Mouse (Mus musculus) midbrain, embryonic 10.5 days (tissue): ENCODE results near the gene Adamts18. TPM values are rescaled to one million over a fixed set of nuclear protein-coding genes. Genes with fewer than 3 reads are reported as not detected.

Experiments
- DNase-seq: peaks from one replicate; pipeline ENCODE4 v3.0.0-alpha.2; 2017; ENCODE audit warnings: low spot score
- H3K27ac ChIP-seq: fragments of 300-500 bp; sonication (generic); replicated peaks from 2 replicates; pipeline ENCODE4 v1.5.1; 2016; ENCODE audit warnings: mild to moderate bottlenecking
- H3K27me3 ChIP-seq: fragments of 300-500 bp; sonication (generic); 2 replicates; pipeline ENCODE4 v1.6.1; 2016; ENCODE audit warnings: low read depth, mild to moderate bottlenecking; ENCODE audit not compliant: poor library complexity, severe bottlenecking
- H3K36me3 ChIP-seq: fragments of 300-500 bp; sonication (generic); 2 replicates; pipeline ENCODE4 v1.6.1; 2016; ENCODE audit warnings: mild to moderate bottlenecking, moderate library complexity
- H3K4me1 ChIP-seq: fragments of 300-500 bp; sonication (generic); 2 replicates; pipeline ENCODE4 v1.6.1; 2016
- H3K4me3 ChIP-seq: fragments of 300-500 bp; sonication (generic); 2 replicates; pipeline ENCODE4 v1.5.1; 2016; ENCODE audit warnings: mild to moderate bottlenecking, moderate library complexity
- H3K9me3 ChIP-seq: fragments of 300-500 bp; sonication (generic); replicated peaks from 2 replicates; pipeline ENCODE4 v1.6.1; 2016; ENCODE audit warnings: mild to moderate bottlenecking
- WGBS: fragments of 180-500 bp; shearing (Covaris S2); methylation state at CpG from one replicate; pipeline ENCODE4 v1.1.7; 2016; 5-methylcytosine and 5-hydroxymethylcytosine counted together
- polyA plus RNA-seq: library from polyadenylated mRNA; unstranded; fragments of >200 nt; fragmentation: Nextera tagmentation; extraction: Ambion mirVana; gene quantifications from 2 replicates; pipeline ENCODE4 v1.2.1, GENCODE M21; 2016

Adamts18 gene
- polyA plus RNA-seq, 1 experiment from 2014 or later, result 1.00 TPM

- DNase-seq, result no peak
- no peaks in the 10 kb centered on the region for H3K9me3 ChIP-seq
- H3K4me3 ChIP-seq, result no peak overlapping the region
- H3K4me1 ChIP-seq, result peaks cover 8% of the 10 kb centered on the region
- 43% methylated on average over 2 of the region's 2 CpGs for WGBS
- H3K27me3 ChIP-seq, result no peaks in the 10 kb centered on the region
- H3K36me3 ChIP-seq, result no peaks in the 10 kb centered on the region
- H3K27ac ChIP-seq, result no peak overlapping the region
Measured at GRCm38 (mm10) chr8:113781554-113781953, 67.0 kb downstream of the Adamts18 start.

GRCm38 (mm10) chr8:113775361-113775760 is 73.2 kb downstream of the Adamts18 start:
- Histone ChIP-seq H3K9me3 (no peaks in the 10 kb centered on the region), H3K27ac (no peak overlapping the region), H3K4me3 (no peak overlapping the region), H3K4me1 (no peaks in the 10 kb centered on the region), H3K36me3 (no peaks in the 10 kb centered on the region), H3K27me3 (no peaks in the 10 kb centered on the region)
- WGBS, result 79% methylated on average over 6 of the region's 6 CpGs
- DNase-seq, result no peak

GRCm38 (mm10) chr8:113768861-113769410 is 79.6 kb downstream of the Adamts18 start:
- no peak for DNase-seq
- H3K9me3 ChIP-seq, result no peaks in the 10 kb centered on the region
- H3K4me3 ChIP-seq, result no peak overlapping the region
- H3K27ac ChIP-seq, result no peak overlapping the region
- peaks cover 9% of the 10 kb centered on the region; the same call in 1 of the 2 replicates for H3K4me1 ChIP-seq
- 43% methylated on average over 8 of the region's 8 CpGs for WGBS
- H3K27me3 ChIP-seq, result no peaks in the 10 kb centered on the region
- no peaks in the 10 kb centered on the region for H3K36me3 ChIP-seq

DNA sequence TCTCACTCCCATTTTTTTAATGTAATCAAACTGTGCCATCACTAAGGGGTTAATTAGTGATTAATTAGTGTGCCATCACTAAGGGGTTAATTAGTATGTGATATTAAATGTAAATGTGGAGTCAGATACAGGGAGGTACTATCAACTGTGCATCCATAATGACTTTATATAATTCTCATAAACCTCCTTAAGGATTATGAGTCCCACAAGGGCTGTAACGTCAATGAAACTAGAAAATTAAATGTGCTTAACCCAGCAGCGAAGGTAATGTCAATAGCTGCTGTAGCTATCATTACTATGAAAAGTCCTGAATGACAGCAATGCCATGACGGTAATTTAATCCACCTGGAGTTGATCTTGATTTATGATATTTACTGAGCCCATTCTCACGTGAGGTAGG is 83.4 kb downstream of the Adamts18 start:
- no peak overlapping the region for H3K27ac ChIP-seq
- DNase-seq, result no peak
- peaks cover 22% of the 10 kb centered on the region for H3K4me1 ChIP-seq
- H3K9me3 ChIP-seq, result no peaks in the 10 kb centered on the region
- no peak overlapping the region for H3K4me3 ChIP-seq
- no peaks in the 10 kb centered on the region for H3K27me3 ChIP-seq
- WGBS, result 93% methylated on average over 4 of the region's 4 CpGs
- no peaks in the 10 kb centered on the region for H3K36me3 ChIP-seq

- Histone ChIP-seq H3K27ac (no peak overlapping the region), H3K4me3 (no peak overlapping the region), H3K27me3 (no peaks in the 10 kb centered on the region), H3K9me3 (no peaks in the 10 kb centered on the region), H3K36me3 (no peaks in the 10 kb centered on the region), H3K4me1 (peaks cover 20% of the 10 kb centered on the region)
- WGBS, result 88% methylated on average over 10 of the region's 10 CpGs
- no peak for DNase-seq
Measured at GRCm38 (mm10) chr8:113763592-113764355, 84.8 kb downstream of the Adamts18 start.

DNA sequence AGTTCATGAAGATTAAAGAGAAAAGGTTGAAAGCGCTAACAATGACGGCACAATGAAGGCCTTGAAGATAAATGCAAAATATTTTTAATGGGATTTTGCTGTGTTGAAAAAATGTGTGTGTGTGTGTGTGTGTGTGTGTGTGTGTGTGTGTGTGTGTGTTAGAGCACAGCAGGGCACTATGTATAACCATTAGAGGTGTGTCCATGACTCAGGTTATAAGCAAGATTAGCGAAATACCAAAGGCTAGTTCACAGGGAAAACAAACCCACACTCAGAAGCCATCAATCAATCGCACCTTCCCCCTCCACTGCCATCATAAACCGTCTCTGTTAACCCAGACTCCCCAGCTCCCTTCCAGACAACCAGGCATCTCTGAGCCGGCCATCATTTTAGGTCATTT is 86.4 kb downstream of the Adamts18 start:
- no peak for DNase-seq
- H3K4me3 ChIP-seq, result no peak overlapping the region
- H3K36me3 ChIP-seq, result no peaks in the 10 kb centered on the region
- no peak overlapping the region for H3K27ac ChIP-seq
- no peaks in the 10 kb centered on the region for H3K9me3 ChIP-seq
- H3K4me1 ChIP-seq, result peaks cover 14% of the 10 kb centered on the region
- no peaks in the 10 kb centered on the region for H3K27me3 ChIP-seq
- 90% methylated on average over 6 of the region's 6 CpGs for WGBS

- H3K9me3 ChIP-seq, result no peaks in the 10 kb centered on the region
- H3K4me1 ChIP-seq, result no peaks in the 10 kb centered on the region
- no peak overlapping the region for H3K27ac ChIP-seq
- H3K36me3 ChIP-seq, result no peaks in the 10 kb centered on the region
- no peak for DNase-seq
- H3K4me3 ChIP-seq, result no peak overlapping the region
- WGBS, result 81% methylated on average over 5 of the region's 5 CpGs
- H3K27me3 ChIP-seq, result no peaks in the 10 kb centered on the region
Measured at GRCm38 (mm10) chr8:113755866-113756265, 92.7 kb downstream of the Adamts18 start.

GRCm38 (mm10) chr8:113753153-113753552 is 95.4 kb downstream of the Adamts18 start:
- no peaks in the 10 kb centered on the region for H3K27me3 ChIP-seq
- no peak overlapping the region for H3K4me3 ChIP-seq
- no peak overlapping the region for H3K27ac ChIP-seq
- H3K9me3 ChIP-seq, result no peaks in the 10 kb centered on the region
- no peak for DNase-seq
- no peaks in the 10 kb centered on the region for H3K36me3 ChIP-seq
- H3K4me1 ChIP-seq, result 0 out of 2 replicates have a peak, but pooled peaks cover 4% of the 10 kb centered on the region
- WGBS, result 85% methylated on average over 2 of the region's 2 CpGs

DNA sequence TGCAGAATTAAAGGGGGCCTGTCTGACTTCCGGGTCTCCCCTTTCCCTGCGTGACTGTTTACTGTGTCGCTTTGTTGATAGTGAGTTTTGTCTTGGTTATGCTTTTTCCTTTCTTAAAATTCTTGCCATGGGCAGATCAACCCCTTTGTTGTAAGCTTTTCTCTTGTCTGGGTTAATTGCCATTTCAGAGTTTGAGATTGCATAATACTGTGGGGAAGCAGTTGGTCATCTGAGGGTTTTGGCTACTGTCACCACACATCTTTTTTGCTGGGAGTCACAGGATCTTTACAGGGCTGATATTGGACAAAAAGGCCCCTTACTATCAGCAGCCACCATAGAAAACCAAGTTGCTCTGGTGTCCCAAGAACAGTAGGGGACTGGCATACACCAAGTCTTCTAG is 96.2 kb downstream of the Adamts18 start:
- WGBS, result 92% methylated on average over 3 of the region's 3 CpGs
- Histone ChIP-seq H3K4me3 (no peak overlapping the region), H3K27ac (no peak overlapping the region), H3K9me3 (no peaks in the 10 kb centered on the region), H3K4me1 (0 out of 2 replicates have a peak, but pooled peaks cover 4% of the 10 kb centered on the region), H3K36me3 (no peaks in the 10 kb centered on the region), H3K27me3 (no peaks in the 10 kb centered on the region)
- DNase-seq, result no peak

DNA sequence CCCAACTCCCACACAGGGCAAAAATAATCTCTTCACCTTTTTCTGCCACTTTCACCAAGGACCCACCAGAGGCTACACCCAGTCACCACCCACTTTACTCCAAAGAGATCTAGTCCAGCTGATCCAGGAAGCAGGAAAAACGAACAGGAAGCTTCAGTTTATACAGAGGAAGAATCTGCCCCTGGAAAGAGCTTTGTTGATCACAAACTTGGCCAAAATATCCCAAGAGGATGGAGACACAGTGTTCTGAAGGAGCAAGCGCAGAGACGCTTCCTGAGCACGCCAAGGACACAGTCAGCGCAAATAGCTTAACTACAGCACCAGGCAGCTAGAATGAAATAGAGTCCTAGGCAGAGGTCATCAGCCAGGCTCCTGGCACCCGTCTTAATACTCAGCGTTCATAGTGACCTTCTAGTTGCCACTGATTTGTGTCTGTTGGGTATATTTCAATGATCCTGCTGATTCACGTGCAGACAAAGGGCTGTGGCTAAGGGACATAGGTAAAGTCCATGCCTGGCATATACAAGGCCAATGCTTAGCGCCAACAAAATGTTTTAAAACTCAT is 113.0 kb downstream of the Adamts18 start:
- 83% methylated on average over 9 of the region's 9 CpGs for WGBS
- Histone ChIP-seq H3K36me3 (no peaks in the 10 kb centered on the region), H3K27ac (no peak overlapping the region)

DNA sequence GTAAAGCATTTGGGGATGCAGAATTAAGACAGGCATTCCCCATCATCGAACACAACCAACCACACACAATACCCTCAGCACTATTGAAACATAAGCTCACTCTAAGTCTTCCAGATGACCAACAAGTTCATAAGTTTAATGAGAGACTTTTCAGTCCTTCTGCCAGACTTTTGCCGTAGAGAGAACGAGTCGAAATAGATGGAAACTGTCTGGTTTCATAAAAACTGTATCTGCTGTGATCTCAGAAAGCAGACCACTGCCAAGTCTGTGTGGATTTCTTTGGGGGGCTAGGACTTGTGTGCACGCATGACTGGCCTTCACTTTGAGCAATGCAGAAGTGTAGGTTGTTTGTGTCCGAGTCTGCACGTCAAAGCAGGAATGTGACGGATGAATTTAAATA is 123.2 kb downstream of the Adamts18 start:
- Histone ChIP-seq H3K9me3 (no peaks in the 10 kb centered on the region), H3K4me1 (peaks cover 6% of the 10 kb centered on the region; the same call in 1 of the 2 replicates), H3K27me3 (no peaks in the 10 kb centered on the region), H3K27ac (no peak overlapping the region), H3K36me3 (no peaks in the 10 kb centered on the region), H3K4me3 (no peak overlapping the region)
- no peak for DNase-seq
- WGBS, result 86% methylated on average over 8 of the region's 8 CpGs

More for the DNA sequence above, 113.0 kb downstream of the Adamts18 start:
- no peaks in the 10 kb centered on the region for H3K27me3 ChIP-seq
- H3K4me1 ChIP-seq, result no peaks in the 10 kb centered on the region
- no peak for DNase-seq
- no peaks in the 10 kb centered on the region for H3K9me3 ChIP-seq
- no peak overlapping the region for H3K4me3 ChIP-seq

DNA sequence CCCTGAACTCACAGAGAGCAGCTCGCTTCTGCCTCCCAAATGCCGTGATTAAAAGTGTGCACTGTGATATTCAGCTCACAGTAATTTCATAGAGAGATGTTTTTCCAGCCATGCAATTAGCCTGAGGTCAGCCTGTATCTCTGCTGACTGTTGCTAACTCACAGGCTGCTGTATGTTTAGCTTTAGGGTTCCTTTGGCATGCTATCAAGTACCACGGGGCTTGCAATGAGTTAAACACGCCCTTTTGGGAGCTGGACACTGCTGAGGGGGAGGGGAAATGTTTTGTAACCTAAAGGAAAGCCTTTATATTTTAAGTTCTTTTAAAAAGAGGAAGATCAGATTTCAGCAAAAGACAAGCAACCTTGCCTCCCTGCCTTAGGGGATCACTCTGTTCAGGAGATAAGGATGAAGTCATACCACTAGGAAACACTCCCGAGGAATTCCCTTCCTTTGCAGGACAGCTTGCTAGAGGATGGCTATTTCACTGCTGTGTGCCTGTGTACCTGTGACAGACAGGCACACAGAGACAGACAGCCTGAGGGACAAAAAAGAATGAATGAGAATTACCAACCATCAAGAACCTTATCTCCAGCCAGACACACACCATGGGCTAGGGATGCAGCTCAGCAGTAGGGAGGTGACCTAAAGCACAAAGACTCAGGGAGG is 124.5 kb downstream of the Adamts18 start:
- no peak overlapping the region for H3K4me3 ChIP-seq
- H3K36me3 ChIP-seq, result no peaks in the 10 kb centered on the region
- no peak for DNase-seq
- no peak overlapping the region for H3K27ac ChIP-seq
- H3K4me1 ChIP-seq, result peaks cover 6% of the 10 kb centered on the region; the same call in 1 of the 2 replicates
- H3K9me3 ChIP-seq, result no peaks in the 10 kb centered on the region
- 67% methylated on average over 5 of the region's 5 CpGs for WGBS
- H3K27me3 ChIP-seq, result no peaks in the 10 kb centered on the region

DNA sequence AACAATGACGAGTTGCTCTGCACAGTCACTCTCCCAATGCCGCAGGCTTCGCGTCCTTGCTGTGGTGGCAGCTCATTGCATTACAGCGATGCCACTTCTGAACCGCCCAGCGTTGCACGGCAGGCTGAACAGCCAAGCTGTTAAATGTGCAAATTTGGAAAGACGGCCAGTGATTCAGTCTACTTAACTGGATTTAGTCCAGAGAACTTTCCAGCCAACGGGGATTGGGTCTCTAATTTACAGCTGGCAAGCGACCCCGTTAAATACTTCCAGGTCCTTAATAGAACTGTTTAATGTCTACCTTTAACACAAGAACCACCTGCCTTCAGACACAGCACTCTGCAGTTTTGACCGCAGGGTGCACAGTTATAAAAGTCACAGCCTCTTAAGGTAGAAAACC is 127.1 kb downstream of the Adamts18 start:
- no peak for DNase-seq
- 89% methylated on average over 13 of the region's 13 CpGs for WGBS
- H3K27ac ChIP-seq, result no peak overlapping the region

More for the DNA sequence above, 127.1 kb downstream of the Adamts18 start:
- Histone ChIP-seq H3K9me3 (no peaks in the 10 kb centered on the region), H3K4me1 (peaks cover 6% of the 10 kb centered on the region; the same call in 1 of the 2 replicates), H3K4me3 (no peak overlapping the region), H3K36me3 (no peaks in the 10 kb centered on the region), H3K27me3 (no peaks in the 10 kb centered on the region)
